Mouse (Mus musculus) heart, embryonic 12.5 days (tissue): Measurements from ENCODE around the gene Cacna1i. TPM values are rescaled to one million over a fixed set of nuclear protein-coding genes. Genes with fewer than 3 reads are reported as not detected.

Experiments used
- ATAC-seq: fragments of 200-750 bp; cut with Nextera tagmentation; 2 replicates; pipeline ENCODE4 v1.8.0; 2017; ENCODE audit warnings: moderate TSS enrichment, moderate library complexity; ENCODE audit not compliant: insufficient number of reproducible peaks, low FRiP score
- H3K27ac ChIP-seq: fragments of 300-500 bp; sonication (generic); 2 replicates; pipeline ENCODE4 v1.5.1; 2016; ENCODE audit warnings: mild to moderate bottlenecking, moderate library complexity; ENCODE audit not compliant: poor library complexity, severe bottlenecking
- H3K27me3 ChIP-seq: fragments of 300-500 bp; sonication (generic); replicated peaks from 2 replicates; pipeline ENCODE4 v1.6.1; 2016; ENCODE audit warnings: mild to moderate bottlenecking, moderate library complexity
- H3K36me3 ChIP-seq: fragments of 300-500 bp; sonication (generic); 2 replicates; pipeline ENCODE4 v1.6.1; 2016; ENCODE audit warnings: mild to moderate bottlenecking, moderate library complexity
- H3K4me1 ChIP-seq: fragments of 300-500 bp; sonication (generic); replicated peaks from 2 replicates; pipeline ENCODE4 v1.6.1; 2016; ENCODE audit warnings: mild to moderate bottlenecking
- H3K4me2 ChIP-seq: fragments of 300-500 bp; sonication (generic); 2 replicates; pipeline ENCODE4 v1.6.1; 2016; ENCODE audit warnings: mild to moderate bottlenecking, moderate library complexity
- H3K4me3 ChIP-seq: fragments of 300-500 bp; sonication (generic); 2 replicates; pipeline ENCODE4 v1.5.1; 2016; ENCODE audit warnings: mild to moderate bottlenecking
- H3K9ac ChIP-seq: fragments of 300-500 bp; sonication (generic); 2 replicates; pipeline ENCODE4 v1.6.1; 2016; ENCODE audit warnings: mild to moderate bottlenecking, moderate library complexity
- H3K9me3 ChIP-seq: fragments of 300-500 bp; sonication (generic); replicated peaks from 2 replicates; pipeline ENCODE4 v1.6.1; 2016; ENCODE audit warnings: mild to moderate bottlenecking, moderate library complexity
- WGBS: fragments of 180-500 bp; shearing (Covaris S2); methylation state at CpG from one replicate; pipeline ENCODE4 v1.1.7; 2016; 5-methylcytosine and 5-hydroxymethylcytosine counted together
- polyA plus RNA-seq: library from polyadenylated mRNA; unstranded; fragments of >200 nt; fragmentation: Nextera tagmentation; extraction: Ambion mirVana; gene quantifications from 2 replicates; pipeline ENCODE4 v1.2.1, GENCODE M21; 2016

Gene Cacna1i
- polyA plus RNA-seq, 1 experiment from 2014 or later: not detected

DNA sequence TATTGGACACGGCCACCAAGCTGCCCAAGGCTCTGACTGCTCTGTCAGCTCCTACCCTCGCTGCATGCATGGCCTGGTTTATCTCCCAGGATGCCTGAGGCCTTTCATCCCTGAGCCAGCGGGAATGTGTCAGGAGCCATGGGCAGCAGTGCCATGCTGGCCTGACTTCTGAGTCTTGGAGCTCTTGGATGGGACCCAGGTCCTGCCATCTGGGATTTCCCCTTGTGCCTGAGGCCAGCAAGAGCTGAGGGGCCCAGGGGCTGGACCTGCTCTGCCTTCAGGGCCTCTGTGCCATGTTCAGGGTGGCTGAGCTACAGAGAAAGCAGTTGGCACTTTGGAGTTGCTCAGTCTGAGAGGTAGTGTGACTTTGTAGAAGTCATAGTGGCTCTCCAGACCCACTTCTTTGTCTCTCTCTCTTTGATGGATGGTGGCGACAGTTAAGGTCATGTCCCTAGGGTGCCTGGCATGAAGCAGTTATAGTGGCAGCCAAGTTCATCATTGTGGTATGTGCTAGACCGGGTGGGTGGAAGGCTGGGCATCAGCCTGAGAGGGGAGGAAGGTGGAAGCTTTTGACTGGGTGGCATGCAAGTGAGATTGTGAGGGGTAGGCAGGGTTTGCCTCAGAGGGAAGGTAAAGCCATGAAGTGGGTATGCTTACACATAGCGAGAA is 30.1 kb downstream of the Cacna1i start:
- no peak overlapping the region for H3K27ac ChIP-seq
- peaks cover 3% of the 10 kb centered on the region; the same call in 1 of the 2 replicates for H3K9me3 ChIP-seq
- H3K9ac ChIP-seq: no peak overlapping the region
- H3K4me3 ChIP-seq: no peak overlapping the region
- H3K36me3 ChIP-seq: no peaks in the 10 kb centered on the region
- WGBS: 69% methylated on average over 6 of the region's 6 CpGs
- ATAC-seq: no peak
- H3K4me1 ChIP-seq: peaks cover 7% of the 10 kb centered on the region
- peaks cover 22% of the 10 kb centered on the region for H3K27me3 ChIP-seq
- H3K4me2 ChIP-seq: no peak overlapping the region

DNA sequence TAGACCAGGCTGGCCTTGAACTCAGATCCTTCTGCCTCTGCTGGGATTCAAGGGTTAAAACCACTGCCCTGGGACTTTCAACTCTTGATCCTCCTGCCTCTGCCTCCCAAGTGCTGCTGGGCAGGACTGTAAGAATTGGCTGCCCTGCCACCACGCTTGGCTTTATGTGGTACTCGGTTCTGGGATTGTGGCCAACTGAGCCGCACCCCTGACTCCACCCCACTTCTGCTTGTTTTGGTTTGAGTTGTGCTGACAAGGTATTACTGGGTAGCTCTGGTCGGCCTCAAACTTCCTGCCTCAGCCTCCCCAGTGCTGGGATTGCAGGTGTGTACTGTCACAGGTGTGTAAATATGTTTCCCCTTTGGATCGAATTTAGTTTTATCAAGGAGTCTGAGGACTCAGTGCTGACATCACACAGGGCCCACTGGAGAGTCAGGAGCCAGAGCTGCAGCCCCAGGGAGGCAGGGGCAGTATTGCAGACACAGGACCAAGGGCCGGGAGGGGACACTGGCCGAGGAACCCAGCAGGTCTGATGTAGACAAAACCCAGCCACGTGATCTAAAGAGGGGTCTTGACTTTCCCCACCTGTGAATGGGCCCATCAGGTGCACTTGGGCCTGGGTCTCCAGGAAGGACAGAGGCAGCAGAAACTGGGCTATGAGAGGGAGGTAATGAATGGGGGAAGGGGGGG is 30.9 kb downstream of the Cacna1i start:
- Histone ChIP-seq H3K27me3 (peaks cover 28% of the 10 kb centered on the region), H3K4me1 (peaks cover 7% of the 10 kb centered on the region), H3K36me3 (no peaks in the 10 kb centered on the region), H3K9ac (no peak overlapping the region), H3K4me2 (no peak overlapping the region), H3K4me3 (no peak overlapping the region), H3K27ac (no peak overlapping the region), H3K9me3 (peaks cover 3% of the 10 kb centered on the region; the same call in 1 of the 2 replicates)
- 66% methylated on average over 8 of the region's 8 CpGs for WGBS
- ATAC-seq: no peak

- H3K27me3 ChIP-seq: peaks cover 28% of the 10 kb centered on the region
- H3K4me2 ChIP-seq: no peak overlapping the region
- H3K36me3 ChIP-seq: no peaks in the 10 kb centered on the region
- peaks cover 3% of the 10 kb centered on the region; the same call in 1 of the 2 replicates for H3K9me3 ChIP-seq
- peaks cover 7% of the 10 kb centered on the region for H3K4me1 ChIP-seq
- no peak overlapping the region for H3K4me3 ChIP-seq
- 27% methylated on average over 11 of the region's 11 CpGs for WGBS
- no peak overlapping the region for H3K27ac ChIP-seq
- no peak overlapping the region for H3K9ac ChIP-seq
- ATAC-seq: no peak
Measured at GRCm38 (mm10) chr15:80318543-80319255, 31.7 kb downstream of the Cacna1i start.

- Histone ChIP-seq H3K4me3 (no peak overlapping the region), H3K4me1 (peaks cover 7% of the 10 kb centered on the region), H3K4me2 (no peak overlapping the region), H3K36me3 (no peaks in the 10 kb centered on the region), H3K9me3 (no peaks in the 10 kb centered on the region; the same call in 1 of the 2 replicates), H3K27ac (no peak overlapping the region), H3K9ac (no peak overlapping the region), H3K27me3 (peaks cover 32% of the 10 kb centered on the region)
- ATAC-seq: no peak
- WGBS: 47% methylated on average over 2 of the region's 2 CpGs
Measured at GRCm38 (mm10) chr15:80319315-80319714, 32.3 kb downstream of the Cacna1i start.

DNA sequence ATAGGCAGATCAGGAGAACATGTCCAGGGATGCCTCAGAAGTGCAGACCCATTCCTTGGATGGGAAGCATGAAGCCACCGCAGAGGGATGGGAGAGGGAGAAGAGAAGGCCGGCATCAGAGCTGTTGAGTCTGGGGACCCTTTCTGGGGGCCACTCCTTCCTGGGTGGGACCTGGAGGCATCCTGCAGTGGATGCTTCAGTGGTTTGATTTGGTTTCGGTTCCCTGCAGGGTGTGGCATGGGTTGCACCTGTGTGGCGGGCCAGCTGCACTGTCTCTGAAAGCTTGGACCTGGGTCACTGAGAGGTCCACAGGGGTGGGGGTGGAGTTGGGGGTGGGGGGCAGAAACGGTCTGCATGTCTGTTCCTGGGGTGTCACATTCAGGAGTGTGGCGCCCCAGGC is 32.9 kb downstream of the Cacna1i start:
- H3K9ac ChIP-seq: no peak overlapping the region
- no peaks in the 10 kb centered on the region for H3K36me3 ChIP-seq
- H3K4me3 ChIP-seq: no peak overlapping the region
- H3K4me1 ChIP-seq: peaks cover 7% of the 10 kb centered on the region
- no peak for ATAC-seq
- no peak overlapping the region for H3K27ac ChIP-seq
- H3K4me2 ChIP-seq: no peak overlapping the region
- peaks cover 38% of the 10 kb centered on the region for H3K27me3 ChIP-seq
- no peaks in the 10 kb centered on the region; the same call in 1 of the 2 replicates for H3K9me3 ChIP-seq
- 80% methylated on average over 6 of the region's 6 CpGs for WGBS

GRCm38 (mm10) chr15:80325207-80325606 is 38.2 kb downstream of the Cacna1i start:
- no peak overlapping the region for H3K4me2 ChIP-seq
- peaks cover 57% of the 10 kb centered on the region for H3K27me3 ChIP-seq
- 55% methylated on average over 2 of the region's 2 CpGs for WGBS
- no peak overlapping the region for H3K27ac ChIP-seq
- ATAC-seq: no peak
- H3K9me3 ChIP-seq: no peaks in the 10 kb centered on the region
- H3K36me3 ChIP-seq: no peaks in the 10 kb centered on the region
- no peak overlapping the region for H3K9ac ChIP-seq
- H3K4me3 ChIP-seq: no peak overlapping the region
- no peaks in the 10 kb centered on the region for H3K4me1 ChIP-seq

GRCm38 (mm10) chr15:80325756-80326155 is 38.7 kb downstream of the Cacna1i start:
- H3K4me2 ChIP-seq: no peak overlapping the region
- no peak overlapping the region for H3K9ac ChIP-seq
- H3K27me3 ChIP-seq: peaks cover 56% of the 10 kb centered on the region
- no peak overlapping the region for H3K4me3 ChIP-seq
- no peaks in the 10 kb centered on the region for H3K9me3 ChIP-seq
- ATAC-seq: no peak
- H3K27ac ChIP-seq: no peak overlapping the region
- no peaks in the 10 kb centered on the region for H3K4me1 ChIP-seq
- H3K36me3 ChIP-seq: no peaks in the 10 kb centered on the region
- WGBS: 66% methylated on average over 9 of the region's 9 CpGs

DNA sequence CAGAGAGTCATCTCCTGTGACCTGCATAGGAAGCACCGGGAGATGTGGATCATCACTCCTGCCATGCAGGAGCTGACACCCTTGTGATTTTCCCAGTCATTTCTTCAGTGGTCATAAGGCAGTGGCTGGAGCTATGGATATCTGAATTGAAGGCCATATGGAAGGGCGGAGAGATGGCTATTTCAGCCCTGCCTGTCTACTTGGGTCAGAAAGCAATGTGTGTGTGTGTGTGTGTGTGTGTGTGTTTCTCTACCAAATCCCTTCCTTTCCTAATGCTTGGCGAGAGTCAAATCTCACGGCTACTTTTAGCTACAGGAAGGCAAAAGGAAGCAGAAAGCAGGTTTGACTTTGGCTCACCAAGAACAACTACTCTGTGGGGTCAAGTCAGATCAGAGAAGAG is 39.9 kb downstream of the Cacna1i start:
- Histone ChIP-seq H3K9me3 (no peaks in the 10 kb centered on the region), H3K4me1 (no peaks in the 10 kb centered on the region), H3K4me3 (no peak overlapping the region), H3K4me2 (no peak overlapping the region), H3K36me3 (no peaks in the 10 kb centered on the region), H3K27me3 (peaks cover 57% of the 10 kb centered on the region), H3K9ac (no peak overlapping the region), H3K27ac (no peak overlapping the region)
- no peak for ATAC-seq
- 74% methylated on average over 4 of the region's 4 CpGs for WGBS

GRCm38 (mm10) chr15:80327743-80328540 is 40.9 kb downstream of the Cacna1i start:
- no peaks in the 10 kb centered on the region for H3K4me1 ChIP-seq
- H3K4me2 ChIP-seq: no peak overlapping the region
- H3K9ac ChIP-seq: no peak overlapping the region
- H3K36me3 ChIP-seq: no peaks in the 10 kb centered on the region
- no peak for ATAC-seq
- H3K9me3 ChIP-seq: no peaks in the 10 kb centered on the region
- no peak overlapping the region for H3K27ac ChIP-seq
- WGBS: 82% methylated on average over 13 of the region's 13 CpGs
- peaks cover 57% of the 10 kb centered on the region for H3K27me3 ChIP-seq
- no peak overlapping the region for H3K4me3 ChIP-seq

DNA sequence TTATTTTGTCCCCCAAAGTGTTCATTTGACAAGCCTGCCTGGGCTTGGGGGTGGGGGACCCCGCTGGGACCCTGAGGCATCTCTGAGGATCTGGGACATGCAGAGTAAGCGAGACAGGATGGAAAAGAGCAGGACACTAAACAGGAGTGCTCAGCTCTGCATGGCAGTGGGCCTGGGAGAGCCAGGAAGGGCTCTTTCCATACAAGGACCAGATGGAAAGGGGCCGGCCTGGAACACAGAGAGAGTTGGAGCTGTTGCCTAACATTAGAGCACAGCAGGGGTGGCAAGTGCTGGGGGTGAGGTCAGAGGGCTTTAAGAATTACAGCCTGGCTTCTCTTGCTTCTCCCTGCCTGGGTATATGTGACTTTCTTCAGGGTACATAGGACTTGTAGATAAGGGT is 43.2 kb downstream of the Cacna1i start:
- ATAC-seq: no peak
- H3K9me3 ChIP-seq: no peaks in the 10 kb centered on the region
- no peaks in the 10 kb centered on the region for H3K36me3 ChIP-seq
- no peak overlapping the region for H3K4me3 ChIP-seq
- H3K9ac ChIP-seq: no peak overlapping the region
- peaks cover 53% of the 10 kb centered on the region for H3K27me3 ChIP-seq
- H3K27ac ChIP-seq: no peak overlapping the region
- no peak overlapping the region for H3K4me2 ChIP-seq
- WGBS: 58% methylated on average over 3 of the region's 3 CpGs
- H3K4me1 ChIP-seq: no peaks in the 10 kb centered on the region

DNA sequence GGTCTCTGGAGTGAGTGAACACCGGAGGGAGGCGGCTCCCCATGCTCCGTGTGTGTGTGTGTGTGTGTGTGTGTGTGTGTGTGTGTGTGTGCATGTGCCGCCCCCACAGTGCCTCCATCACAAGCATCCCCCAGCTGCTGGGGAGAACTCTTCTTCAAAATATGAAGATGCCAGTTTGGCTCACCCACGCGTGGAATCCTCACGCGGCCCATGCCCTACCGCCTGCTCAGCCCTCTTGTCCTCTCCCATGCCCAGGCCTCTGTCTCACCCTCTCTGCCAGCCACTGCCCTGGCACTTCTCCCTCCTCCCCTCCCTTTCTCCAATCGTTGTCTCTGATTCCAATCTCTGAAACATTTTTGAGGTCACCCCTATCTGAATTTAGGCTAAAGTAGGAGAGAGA is 47.7 kb downstream of the Cacna1i start:
- no peak overlapping the region for H3K4me2 ChIP-seq
- no peak for ATAC-seq

More for the DNA sequence above, 47.7 kb downstream of the Cacna1i start:
- no peak overlapping the region for H3K27ac ChIP-seq
- H3K36me3 ChIP-seq: no peaks in the 10 kb centered on the region
- H3K4me1 ChIP-seq: no peaks in the 10 kb centered on the region
- 78% methylated on average over 10 of the region's 10 CpGs for WGBS
- H3K27me3 ChIP-seq: peaks cover 28% of the 10 kb centered on the region
- H3K4me3 ChIP-seq: no peak overlapping the region
- no peaks in the 10 kb centered on the region for H3K9me3 ChIP-seq
- no peak overlapping the region for H3K9ac ChIP-seq
